Mouse (Mus musculus): ENCODE measurements around the gene Zfp93.

The Zfp93 gene

GRCm38 (mm10) chr7:24291387-24292090 is 21.3 kb downstream of the Zfp93 start:
- ATAC-seq (ENCODE audit: low TSS enrichment), result no peak

GRCm38 (mm10) chr7:24293061-24293851 is 23.0 kb downstream of the Zfp93 start:
- no peak for ATAC-seq (ENCODE audit: low TSS enrichment)

- no peak for ATAC-seq (ENCODE audit: low TSS enrichment)
Measured at GRCm38 (mm10) chr7:24294763-24295162, 24.5 kb downstream of the Zfp93 start.

- no peak for ATAC-seq (ENCODE audit: low TSS enrichment)
Measured at GRCm38 (mm10) chr7:24295376-24295775, 25.2 kb downstream of the Zfp93 start.

- no peak for ATAC-seq (ENCODE audit: low TSS enrichment)
Measured at GRCm38 (mm10) chr7:24296386-24296785, 26.2 kb downstream of the Zfp93 start.

- ATAC-seq (ENCODE audit: low TSS enrichment), result no peak
Measured at GRCm38 (mm10) chr7:24297361-24298095, 27.3 kb downstream of the Zfp93 start.

- ATAC-seq (ENCODE audit: low TSS enrichment), result no peak
Measured at GRCm38 (mm10) chr7:24298635-24298972, 28.4 kb downstream of the Zfp93 start.

- peak; percentile 97 for ATAC-seq (ENCODE audit: low TSS enrichment)
Measured at GRCm38 (mm10) chr7:24298973-24299708, 28.9 kb downstream of the Zfp93 start.

- ATAC-seq (ENCODE audit: low TSS enrichment), result no peak
Measured at GRCm38 (mm10) chr7:24299823-24300481, 29.7 kb downstream of the Zfp93 start.

- ATAC-seq (ENCODE audit: low TSS enrichment), result no peak; the same call in 1 of the 2 replicates
Measured at GRCm38 (mm10) chr7:24300771-24301282, 30.6 kb downstream of the Zfp93 start, which contains the start of gene Zfp61. Gene Zfp61, minus strand, starts transcription at chr7:24301232.

- 0 out of 2 replicates have a peak, but pooled peaks have one; percentile 32 for ATAC-seq (ENCODE audit: low TSS enrichment)
Measured at GRCm38 (mm10) chr7:24315726-24316566, 45.7 kb downstream of the Zfp93 start.

GRCm38 (mm10) chr7:24316567-24317092 is 46.4 kb downstream of the Zfp93 start, which contains the start of gene Zfp94:
Gene Zfp94, minus strand, starts transcription at chr7:24316666.
- peak; percentile 99 for ATAC-seq (ENCODE audit: low TSS enrichment)

GRCm38 (mm10) chr7:24318942-24319341 is 48.7 kb downstream of the Zfp93 start:
- no peak for ATAC-seq (ENCODE audit: low TSS enrichment)

- no peak for ATAC-seq (ENCODE audit: low TSS enrichment)
Measured at GRCm38 (mm10) chr7:24322593-24322992, 52.4 kb downstream of the Zfp93 start.

- ATAC-seq (ENCODE audit: low TSS enrichment), result no peak
Measured at GRCm38 (mm10) chr7:24325197-24325596, 55.0 kb downstream of the Zfp93 start.

GRCm38 (mm10) chr7:24325675-24326128 is 55.5 kb downstream of the Zfp93 start:
- ATAC-seq (ENCODE audit: low TSS enrichment), result peak; percentile 62; the same call in 1 of the 2 replicates

GRCm38 (mm10) chr7:24326273-24327135 is 56.3 kb downstream of the Zfp93 start:
- peak; percentile 31; the same call in 1 of the 2 replicates for ATAC-seq (ENCODE audit: low TSS enrichment)

All from frontal cortex, adult (tissue).